In the genomic region with DNA sequence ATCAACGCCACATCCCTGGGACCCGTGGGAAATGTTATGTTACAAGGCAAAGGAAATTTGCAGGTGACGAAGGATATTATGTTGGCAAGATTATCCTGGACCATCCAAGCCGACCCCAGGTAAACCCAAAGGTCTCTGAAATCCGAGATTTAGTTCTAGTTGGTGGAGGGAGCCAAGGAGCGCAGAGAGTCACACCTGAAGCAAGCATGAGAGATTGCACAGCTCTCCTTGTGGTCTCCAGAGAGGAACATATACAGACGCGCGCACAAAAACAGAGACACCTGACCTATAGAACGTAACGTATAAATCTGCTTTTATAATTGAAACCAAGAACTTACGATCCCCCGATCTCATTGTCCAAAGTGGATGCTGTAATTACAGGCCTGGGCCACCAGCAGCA, we compare ENCODE assay signal across 45 mouse cellular contexts. TPM values are rescaled to one million over a fixed set of nuclear protein-coding genes. Genes with fewer than 3 reads are reported as not detected.
"Had no signal": no experiment of that assay in that cellular context is flagged by ENCODE, and none has a peak within 500 bp of the region (broad histone marks: within the 10 kb centered on the region; RNA-seq: fewer than 3 reads in every experiment).

No protein-coding gene starts in this region.

- H3K27me3 ChIP-seq: heart, embryonic 12.5 days; heart, embryonic 13.5 days; heart, embryonic 15.5 days; hindbrain, embryonic 12.5 days; hindbrain, embryonic 13.5 days; hindbrain, embryonic 15.5 days; intestine, embryonic 15.5 days; kidney, embryonic 15.5 days had no signal

- H3K4me2 ChIP-seq: heart, embryonic 11.5 days; heart, embryonic 12.5 days; heart, embryonic 13.5 days; heart, embryonic 15.5 days; hindbrain, embryonic 12.5 days; hindbrain, embryonic 13.5 days; hindbrain, embryonic 14.5 days; hindbrain, embryonic 15.5 days; intestine, embryonic 15.5 days; kidney, embryonic 15.5 days had no signal

- H3K9me3 ChIP-seq: heart, embryonic 10.5 days; heart, embryonic 12.5 days; heart, embryonic 13.5 days; heart, embryonic 15.5 days; hindbrain, embryonic 10.5 days; hindbrain, embryonic 12.5 days; hindbrain, embryonic 13.5 days; hindbrain, embryonic 15.5 days; intestine, embryonic 15.5 days; kidney, embryonic 15.5 days had no signal

- H3K4me1 ChIP-seq: hindbrain, embryonic 12.5 days had no signal

- H3K36me3 ChIP-seq: heart, embryonic 15.5 days; hindbrain, embryonic 12.5 days; hindbrain, embryonic 15.5 days; intestine, embryonic 15.5 days had no signal

- DNase-seq: heart, postnatal 10 days; heart, postnatal 36 days; heart, postnatal 4 days; kidney, adult 11 months; kidney, adult 18-20 months; kidney, adult 2 months; kidney, adult 8-10 months; kidney, adult 9 months; kidney, postnatal 10 days; kidney, postnatal 14 days; kidney, postnatal 25 days; kidney, postnatal 36 days; kidney, postnatal 4 days; layer of hippocampus, adult 9-11 months; layer of hippocampus, postnatal 36 days had no signal

- H3K4me3 ChIP-seq: heart, embryonic 10.5 days; heart, embryonic 12.5 days; heart, embryonic 13.5 days; heart, embryonic 15.5 days; hindbrain, embryonic 10.5 days; hindbrain, embryonic 12.5 days; hindbrain, embryonic 13.5 days; hindbrain, embryonic 15.5 days; intestine, embryonic 15.5 days; kidney, embryonic 15.5 days; layer of hippocampus, adult 2 months had no signal

- H3K9ac ChIP-seq: heart, embryonic 12.5 days; heart, embryonic 13.5 days; heart, embryonic 15.5 days; hindbrain, embryonic 12.5 days; hindbrain, embryonic 13.5 days; hindbrain, embryonic 14.5 days; hindbrain, embryonic 15.5 days; intestine, embryonic 15.5 days; kidney, embryonic 15.5 days had no signal

- ATAC-seq: hindbrain, embryonic 16.5 days; hindbrain, postnatal 0 days; inflammation-experienced regulatory T-cells, adult 6 months; intestine, embryonic 15.5 days; intestine, embryonic 16.5 days; intestine, postnatal 0 days had no signal

- H3K27ac ChIP-seq: heart, embryonic 10.5 days; heart, embryonic 13.5 days; heart, embryonic 15.5 days; hindbrain, embryonic 10.5 days; hindbrain, embryonic 12.5 days; hindbrain, embryonic 13.5 days; hindbrain, embryonic 14.5 days; hindbrain, embryonic 15.5 days; hindbrain, postnatal 0 days; intestine, embryonic 15.5 days; kidney, embryonic 15.5 days; kidney, postnatal 0 days; layer of hippocampus, adult 2 months had no signal

RNA-seq across cellular contexts. Expression of a gene that starts 32.0 kb away (rescaled TPM):
- polyA plus RNA-seq: inflammation-experienced regulatory T-cells, adult 6 months had no signal

RNA-seq across cellular contexts. Expression of a gene that starts 51.4 kb away (rescaled TPM):
- total RNA-seq: heart, postnatal 10 days; heart, postnatal 25 days; heart, postnatal 36 days; heart, postnatal 4 days; hematopoietic stem cell, adult 5-6 weeks; hindbrain, postnatal 0 days; layer of hippocampus, adult 18-20 months; layer of hippocampus, adult 2 months; layer of hippocampus, adult 8-10 months; layer of hippocampus, postnatal 10 days; layer of hippocampus, postnatal 14 days; layer of hippocampus, postnatal 25 days; layer of hippocampus, postnatal 36 days; left cerebral cortex, adult 18-20 months had no signal
- polyA plus RNA-seq: heart, embryonic 11.5 days; heart, embryonic 12.5 days; heart, embryonic 13.5 days; heart, embryonic 14.5 days; heart, postnatal 0 days; hindbrain, embryonic 12.5 days; hindbrain, embryonic 13.5 days; hindbrain, postnatal 0 days; inflammation-experienced regulatory T-cells, adult 6 months; intestine, postnatal 0 days; kidney, adult 2 months; kidney, postnatal 0 days; large intestine, adult 2 months had no signal
